Mouse (Mus musculus) 416B (cell line): ENCODE results near the gene Zfp68.
"Not testable (repeated sequence)": the region's sequence is repeated elsewhere in the genome, so short reads cannot be mapped to it uniquely, and the experiment has no call there.

ENCODE experiments used
- DNase-seq: peaks from one replicate; pipeline ENCODE4 v3.0.0; 2011; ENCODE audit warnings: low read depth

Zfp68 gene

DNA sequence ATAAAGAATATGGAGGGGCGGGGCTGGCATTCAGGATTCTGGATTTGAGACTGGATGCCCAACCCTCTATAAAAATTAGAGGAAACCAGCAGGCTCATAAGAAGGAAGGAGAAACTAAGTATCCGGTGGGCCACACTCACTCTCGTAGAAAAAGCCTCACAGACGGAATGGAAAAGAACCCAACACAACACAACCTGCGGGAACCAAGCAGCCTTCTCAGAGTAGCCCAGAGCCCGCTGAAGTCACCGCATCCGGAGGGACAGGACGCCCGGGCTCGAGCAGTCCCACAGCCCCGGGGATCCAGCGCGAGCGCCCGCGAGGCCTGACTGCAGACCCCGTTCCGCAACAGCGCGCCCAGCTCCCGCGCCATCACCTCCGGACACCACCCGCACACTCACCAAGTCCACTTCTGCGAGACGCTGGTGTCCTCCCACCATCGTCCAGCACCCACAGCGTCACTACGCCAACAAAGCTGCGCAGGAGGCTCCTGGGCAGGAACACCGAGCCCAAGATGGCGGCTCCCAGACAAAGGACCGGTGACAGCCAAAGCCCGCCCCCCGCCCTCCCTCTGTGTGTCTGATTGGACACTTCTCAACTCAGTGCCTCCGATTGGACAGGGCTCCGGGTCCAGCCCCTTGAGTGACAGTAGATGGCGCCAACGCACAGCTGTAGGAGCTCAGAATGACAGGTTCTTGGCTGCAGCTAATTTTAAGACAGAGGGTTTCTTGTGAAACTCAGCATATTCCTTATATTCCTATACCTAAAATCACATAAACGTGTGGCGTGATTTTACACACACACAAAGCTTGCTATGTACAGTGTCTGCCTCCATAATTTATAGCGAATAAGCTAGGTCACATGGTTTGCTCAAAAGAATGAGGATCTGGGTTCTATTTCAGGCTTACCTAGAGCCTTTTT lies at the start of gene Zfp68:
Gene Zfp68, minus strand, starts transcription at position 551 of the 918 bp plus-strand sequence.
- DNase-seq = peak; percentile 98

DNA sequence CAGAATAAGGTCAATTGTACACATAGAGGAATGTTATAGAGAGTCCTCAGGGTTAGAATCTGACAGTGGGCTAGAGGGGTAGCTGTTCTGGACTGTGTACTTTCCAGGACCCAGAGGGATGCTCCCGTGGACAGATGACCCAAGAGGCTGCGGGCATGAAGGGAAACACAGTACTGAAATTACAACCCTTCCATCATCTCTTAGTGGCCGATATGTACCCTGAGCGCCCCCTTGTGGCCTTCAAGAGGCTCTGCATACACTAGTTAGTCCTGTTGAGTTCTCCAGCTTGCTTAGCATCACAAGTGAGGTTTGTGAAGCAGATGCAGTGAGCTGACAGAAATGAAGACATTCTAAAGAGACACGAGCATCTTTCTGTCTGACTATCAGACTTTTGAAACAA lies 39.4 kb upstream of the Zfp68 start:
- DNase-seq = peak; percentile 86

DNA sequence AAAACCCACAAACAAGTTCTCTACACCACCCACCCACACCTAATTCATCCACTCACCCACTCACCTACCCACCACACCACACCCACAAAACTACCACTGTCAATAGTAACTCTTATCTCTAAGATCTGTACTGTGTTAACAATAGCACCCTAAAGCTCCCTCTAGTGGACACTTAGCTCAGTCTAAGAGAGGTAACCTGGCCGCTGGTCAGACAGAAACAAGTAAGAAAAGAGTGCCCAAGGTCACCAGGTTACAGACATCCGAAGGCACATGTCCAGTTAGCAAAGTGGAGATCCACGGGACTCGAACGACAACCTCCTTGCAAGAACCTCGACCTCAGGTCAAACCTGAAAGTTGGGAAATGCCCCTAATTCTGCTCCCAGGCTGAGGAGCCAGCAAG lies 38.3 kb upstream of the Zfp68 start:
- peak; percentile 77 for DNase-seq

DNA sequence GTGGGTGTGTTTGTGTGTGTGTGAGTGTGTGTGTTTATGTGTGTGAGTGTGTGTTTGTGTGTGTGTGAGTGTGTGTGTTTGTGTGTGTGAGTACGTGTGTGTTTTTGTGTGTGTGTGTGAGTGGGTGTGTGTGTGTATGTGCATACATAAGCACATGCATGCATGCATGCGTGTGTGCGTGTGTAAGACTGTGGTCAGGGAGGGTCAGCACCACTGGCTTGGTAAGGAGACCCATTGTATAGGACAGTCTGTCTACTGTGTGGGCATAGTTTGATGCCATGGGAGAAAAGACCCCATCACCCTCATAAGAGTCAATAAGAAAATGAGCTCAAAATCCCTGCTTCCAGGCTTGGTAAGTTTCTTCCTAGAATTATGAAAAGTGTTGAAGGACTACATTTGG lies 37.8 kb upstream of the Zfp68 start:
- no peak for DNase-seq

DNA sequence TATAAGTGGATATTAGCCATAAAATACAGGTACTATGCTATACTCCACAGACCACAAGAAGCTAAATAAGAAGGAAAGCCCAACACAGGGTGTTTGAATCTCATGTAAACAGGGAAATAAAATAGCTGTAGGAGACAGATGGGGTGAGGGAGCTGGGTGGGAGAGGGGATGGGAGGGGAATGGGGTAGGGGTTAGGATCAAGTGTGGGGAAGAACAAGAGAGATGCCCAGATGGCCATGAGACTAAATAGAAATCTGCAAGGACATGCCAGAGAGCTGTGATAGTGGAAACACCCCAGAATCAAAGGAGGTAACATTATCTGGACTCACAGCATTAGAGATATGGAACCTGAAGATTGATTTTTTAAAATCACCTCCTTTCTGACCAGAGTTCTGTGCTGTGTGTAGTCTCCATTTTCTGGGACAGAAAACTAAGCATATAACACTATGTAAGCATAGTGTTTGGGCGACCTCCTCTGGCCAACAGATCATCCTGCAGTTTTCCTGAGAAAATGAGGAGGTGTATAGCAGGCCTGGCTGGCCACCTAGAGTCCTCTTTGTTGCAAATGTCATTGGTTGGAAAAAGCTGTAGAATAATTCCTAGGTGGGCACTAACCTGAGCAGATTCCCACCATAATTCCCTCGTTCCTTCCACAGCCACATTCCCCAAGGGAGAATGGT lies 37.1 kb upstream of the Zfp68 start:
- peak; percentile 75 for DNase-seq

DNA sequence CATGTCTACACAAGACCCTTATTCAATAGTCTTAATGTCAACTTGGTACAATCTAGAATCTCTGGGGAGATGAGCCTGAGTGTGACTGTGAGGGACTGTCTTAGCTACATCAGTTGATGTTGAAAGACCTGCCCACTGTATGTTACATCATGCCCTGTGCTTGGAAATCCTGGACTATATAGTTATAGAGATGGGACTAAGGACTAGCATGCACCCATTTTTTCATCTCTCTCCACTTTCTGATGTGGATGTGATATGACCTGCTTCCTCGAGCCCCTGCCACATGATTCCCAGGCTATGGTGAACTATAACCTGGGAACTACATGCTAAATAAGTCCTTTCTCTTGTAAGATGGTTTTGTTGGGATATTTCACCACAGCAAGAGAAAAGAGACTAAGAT lies 33.4 kb upstream of the Zfp68 start:
- DNase-seq = no peak

DNA sequence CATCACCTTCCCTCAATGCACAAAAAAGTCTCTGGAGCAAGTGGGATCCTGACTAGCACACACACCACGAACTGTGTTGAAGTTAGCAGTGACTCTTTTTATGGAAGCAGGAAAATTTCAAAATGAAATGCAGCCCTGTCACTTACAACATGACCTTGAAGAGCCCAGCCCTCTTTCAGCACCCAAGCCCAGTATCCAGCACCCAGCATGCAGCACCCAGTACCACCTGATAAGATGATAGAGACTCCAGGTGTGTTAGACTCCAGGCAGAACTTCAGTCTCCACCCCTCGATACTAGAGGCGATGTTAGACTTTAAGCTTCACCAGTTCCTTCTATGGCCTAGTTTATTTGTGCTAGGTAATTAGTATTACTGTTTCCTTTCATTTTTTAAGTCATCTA lies 22.2 kb upstream of the Zfp68 start:
- DNase-seq = no peak

DNA sequence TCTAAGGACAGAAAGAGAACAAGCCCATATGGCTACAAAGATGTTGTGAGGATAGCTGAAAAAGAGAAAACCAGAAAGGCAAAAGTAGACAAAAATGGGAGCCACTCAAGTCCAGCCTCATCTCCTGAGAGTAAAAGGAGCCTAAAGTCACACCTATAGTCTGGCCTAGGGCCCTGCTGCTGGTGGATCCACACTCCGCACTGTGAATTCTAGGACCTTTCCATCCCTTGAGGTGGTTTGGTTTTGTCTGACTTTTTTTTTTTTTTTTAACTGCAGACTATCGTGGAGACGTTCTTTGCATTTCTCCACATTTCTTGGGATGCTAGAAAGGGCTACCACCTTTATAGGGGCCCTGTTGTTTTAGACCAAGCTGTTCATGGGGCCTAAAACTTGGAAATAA lies 21.5 kb upstream of the Zfp68 start:
- DNase-seq = no peak

DNA sequence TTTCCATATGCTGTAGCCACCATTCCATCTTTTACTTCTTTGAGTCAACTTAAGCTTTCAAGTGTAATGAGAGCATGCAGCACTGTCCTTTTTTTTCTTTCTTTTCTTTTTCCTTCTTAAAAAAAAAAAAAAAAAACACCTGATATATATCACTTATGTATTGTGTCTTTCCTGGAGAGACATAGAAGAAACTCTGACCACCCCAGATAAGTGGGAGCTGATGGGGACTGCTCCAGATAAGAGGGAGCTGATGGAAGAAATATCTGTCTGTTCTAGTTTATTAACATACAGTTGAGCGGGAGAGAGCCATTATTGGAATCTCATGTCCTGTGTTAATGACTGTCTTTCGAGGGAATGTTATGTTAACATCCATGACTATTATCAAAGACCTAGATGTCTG lies 16.9 kb upstream of the Zfp68 start:
- DNase-seq = no peak

DNA sequence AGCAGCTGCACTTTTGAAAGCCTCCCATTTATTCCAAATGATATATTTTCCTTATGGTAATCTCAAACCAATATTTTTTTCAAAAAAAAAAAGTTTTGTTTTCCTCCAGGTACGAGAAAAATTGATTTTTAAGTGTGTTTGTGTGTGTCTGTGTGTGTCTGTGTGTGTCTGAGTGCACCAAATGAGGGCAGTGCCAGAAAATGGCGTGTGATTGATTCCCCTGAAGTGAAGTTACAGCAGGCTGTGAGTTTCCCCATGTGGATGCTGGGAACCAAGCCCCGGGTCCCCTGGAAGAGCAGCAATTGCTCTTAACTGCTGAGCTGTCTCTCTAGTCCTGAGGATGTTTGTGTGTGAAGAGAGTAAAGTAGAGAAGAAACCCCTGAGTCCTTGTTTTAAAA lies 3.9 kb upstream of the Zfp68 start:
- DNase-seq = peak; percentile 11

DNA sequence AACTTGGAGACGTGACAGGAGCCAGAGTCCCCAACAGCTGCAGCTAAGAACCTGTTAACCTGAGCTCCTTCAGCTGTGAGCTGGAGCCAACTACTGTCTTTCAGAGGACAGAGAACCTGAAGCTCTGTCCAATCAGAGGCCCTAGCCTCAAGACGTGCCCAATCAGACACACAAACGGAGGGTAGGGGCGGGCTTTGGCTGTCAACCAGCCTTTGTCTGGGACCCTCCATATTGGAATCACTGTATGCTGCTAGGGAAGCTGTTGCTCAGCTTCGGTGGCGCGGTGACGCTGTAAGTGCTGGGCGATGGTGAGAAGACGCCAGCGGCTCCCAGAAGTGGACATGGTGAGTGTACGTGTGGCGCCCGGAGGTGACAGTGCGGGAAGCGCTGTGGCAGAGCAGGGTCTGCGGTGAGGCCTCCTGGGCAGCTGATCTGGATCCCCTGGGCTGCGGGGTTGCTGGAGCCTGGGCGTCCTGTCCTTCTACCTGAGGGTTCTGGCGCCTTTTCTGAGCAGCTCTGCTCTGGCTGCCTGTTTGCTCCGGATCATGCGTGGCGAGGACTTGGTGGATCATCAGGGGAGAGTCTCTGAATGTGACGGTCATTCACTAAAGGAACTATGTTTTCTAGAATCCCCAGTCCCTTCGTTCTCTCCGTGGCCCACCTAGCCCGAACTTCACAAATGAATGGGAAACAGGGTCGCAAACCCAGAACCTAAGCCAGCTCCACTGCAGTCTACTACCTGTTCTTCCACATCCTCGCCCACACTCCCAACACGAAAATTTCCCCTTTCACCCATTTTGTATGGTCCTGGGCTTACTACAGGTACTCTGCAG lies 3.3 kb upstream of the Zfp68 start, which contains the start of gene A430033K04Rik:
Gene A430033K04Rik, plus strand, starts transcription at position 215 of the 833 bp plus-strand sequence.
- DNase-seq = peak; percentile 94

DNA sequence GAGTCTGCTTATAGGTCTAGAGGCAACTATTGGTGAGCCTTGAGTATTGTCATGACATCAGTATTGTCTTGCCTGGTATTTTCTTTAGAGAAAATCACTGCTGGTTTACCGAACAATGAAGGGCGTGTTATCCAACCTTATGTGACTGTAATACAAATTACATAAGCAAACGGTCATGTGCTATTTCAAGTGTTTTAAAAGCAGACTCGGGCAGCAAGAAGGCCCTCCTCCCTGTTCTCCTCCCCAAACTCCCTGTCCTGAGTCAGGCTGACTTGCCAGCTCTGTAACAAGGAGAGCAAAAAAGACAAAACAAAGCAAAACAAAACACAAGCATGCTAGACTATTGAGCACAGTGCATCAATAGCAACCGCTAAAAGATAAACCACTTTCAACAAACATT lies 1.3 kb upstream of the Zfp68 start:
- DNase-seq = no peak

DNA sequence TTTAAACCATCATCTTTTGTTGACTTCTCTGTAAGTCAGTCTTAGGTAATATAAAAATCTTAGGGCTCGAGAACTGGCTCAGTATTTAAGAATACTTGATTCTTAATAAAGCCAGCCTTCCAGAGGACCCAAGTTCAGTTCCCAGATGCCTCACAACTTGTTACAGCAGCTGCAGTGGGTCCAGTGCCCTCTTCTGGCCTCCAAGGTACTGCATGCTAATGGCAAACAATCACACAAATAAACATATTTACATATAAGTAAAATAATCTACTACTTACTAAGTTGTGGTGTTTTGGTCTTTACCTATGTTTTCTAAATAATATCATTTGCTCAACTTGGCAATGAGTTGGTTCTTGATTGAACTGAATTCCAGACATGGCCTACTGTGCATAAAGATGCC lies 1.2 kb downstream of the Zfp68 start:
- peak; percentile 23 for DNase-seq

DNA sequence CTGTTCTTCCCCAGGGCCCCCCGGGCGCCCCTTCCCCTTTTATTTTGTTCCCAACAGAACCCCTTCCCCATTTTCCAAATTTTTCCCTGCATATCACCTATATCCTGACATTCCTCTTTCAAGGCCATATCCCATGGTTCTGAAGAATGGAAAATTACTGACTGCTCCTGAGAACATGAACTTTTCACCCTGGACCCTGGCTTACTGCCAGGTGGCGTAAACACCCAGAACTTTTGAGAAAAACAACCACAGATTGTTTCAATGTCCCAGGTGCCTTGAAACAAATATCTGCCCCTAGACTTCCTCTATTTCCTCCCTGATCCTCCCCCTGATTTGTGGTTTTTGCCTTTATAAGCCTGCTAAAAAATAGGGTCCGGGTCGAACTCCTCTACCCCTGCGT lies 32.2 kb downstream of the Zfp68 start:
- DNase-seq = no peak

DNA sequence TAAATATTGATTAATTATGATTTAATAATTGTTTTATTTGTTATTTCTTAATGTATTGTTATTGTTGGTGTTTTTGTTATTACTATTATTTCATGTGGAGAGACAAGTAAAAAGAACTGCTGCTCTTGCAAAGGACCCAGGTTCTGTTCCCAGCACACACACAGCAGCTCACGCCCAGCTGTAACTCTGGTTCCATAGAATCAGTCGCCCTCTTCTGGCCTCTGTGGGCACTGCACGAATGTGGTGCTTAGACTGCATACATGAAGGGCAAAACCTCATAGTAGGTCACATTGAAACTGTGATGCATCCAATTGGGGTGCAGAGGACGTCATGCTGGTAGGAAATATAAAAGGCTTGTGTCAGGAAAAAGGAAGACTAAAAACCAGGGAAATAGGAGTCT lies 47.9 kb downstream of the Zfp68 start:
- DNase-seq = peak; percentile 61

DNA sequence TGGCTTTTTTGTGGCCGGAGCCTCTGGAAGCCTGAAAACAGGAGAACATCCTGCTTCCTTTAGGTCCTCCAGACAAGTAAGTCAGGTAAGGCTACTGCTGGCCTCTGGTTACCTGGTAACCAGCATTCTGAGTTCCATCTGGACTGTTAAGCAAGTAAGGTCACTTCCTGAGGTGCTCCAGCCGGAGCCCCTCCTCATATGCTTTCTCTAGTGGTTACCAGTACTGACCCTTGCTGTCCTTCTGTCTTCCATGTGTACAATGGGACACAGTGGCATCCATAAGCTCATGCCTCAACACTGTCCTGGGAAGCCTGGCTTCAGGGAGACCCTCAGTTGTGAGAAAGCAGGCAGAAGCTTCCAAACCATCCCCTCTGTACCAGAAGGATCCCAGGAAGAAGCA lies 54.9 kb downstream of the Zfp68 start, which contains the start of gene 1700123K08Rik:
Gene 1700123K08Rik, minus strand, starts transcription at position 101 of the 400 bp plus-strand sequence.
- not testable (repeated sequence) for DNase-seq
